ENCODE assay signal across 31 mouse cellular contexts in genomic region chr2:163079041-163079440, GRCm38 (mm10). TPM values are rescaled to one million over a fixed set of nuclear protein-coding genes. Genes with fewer than 3 reads are reported as not detected.
DNase-seq lines count a peak whose midpoint lies in the region; ATAC-seq and TF ChIP-seq lines count a peak whose summit lies in the region.
"Had no signal": no experiment of that assay in that cellular context is flagged by ENCODE, and none has a peak within 500 bp of the region (broad histone marks: within the 10 kb centered on the region; RNA-seq: fewer than 3 reads in every experiment).

No protein-coding gene starts in this region.

- no peaks in the 10 kb centered on the region for H3K4me1 ChIP-seq in kidney, adult 2 months (ENCODE audit: control insufficient read depth, insufficient read depth, low read length)
- H3K4me1 ChIP-seq in kidney, embryonic 16.5 days (ENCODE audit: insufficient read depth, low read length): no peaks in the 10 kb centered on the region
- peaks cover 8% of the 10 kb centered on the region for H3K4me1 ChIP-seq in ES-Bruce4 (ENCODE audit: control insufficient read depth, insufficient read depth, low read length)
- H3K4me1 ChIP-seq in forebrain, embryonic 12.5 days: no peaks in the 10 kb centered on the region
- H3K4me1 ChIP-seq: embryonic facial prominence, embryonic 12.5 days; embryonic facial prominence, embryonic 15.5 days; forebrain, embryonic 15.5 days; heart, embryonic 15.5 days had no signal

- H3K4me3 ChIP-seq in kidney, adult 2 months (ENCODE audit: insufficient read depth, low read depth, low read length): no peak overlapping the region
- H3K4me3 ChIP-seq in kidney, embryonic 16.5 days (ENCODE audit: low read length): no peak overlapping the region
- H3K4me3 ChIP-seq in ES-Bruce4 (ENCODE audit: low read depth, low read length): no peak overlapping the region
- no peak overlapping the region for H3K4me3 ChIP-seq in forebrain, embryonic 12.5 days (replicated peaks)
- H3K4me3 ChIP-seq: embryonic facial prominence, embryonic 12.5 days; embryonic facial prominence, embryonic 15.5 days; forebrain, embryonic 15.5 days; heart, embryonic 12.5 days; heart, embryonic 15.5 days had no signal

- TF ChIP-seq CTCF in kidney, adult 2 months (conservative IDR thresholded peaks at IDR 0.05; ENCODE audit: insufficient read depth, insufficient read length, low read depth, low read length): no peak
- no peak for TF ChIP-seq CTCF in ES-Bruce4 (IDR thresholded peaks at IDR 0.05; ENCODE audit: low read depth, low read length)

- no peak overlapping the region for H3K27ac ChIP-seq in kidney, adult 2 months (ENCODE audit: insufficient read depth, low read depth, low read length)
- no peak overlapping the region for H3K27ac ChIP-seq in kidney, embryonic 16.5 days (ENCODE audit: low read length)
- peak overlapping the region; percentile 29 for H3K27ac ChIP-seq in ES-Bruce4 (ENCODE audit: insufficient read depth, low read length)
- no peak overlapping the region for H3K27ac ChIP-seq in forebrain, embryonic 12.5 days
- H3K27ac ChIP-seq: embryonic facial prominence, embryonic 12.5 days; embryonic facial prominence, embryonic 15.5 days; forebrain, embryonic 15.5 days; heart, embryonic 15.5 days; hindbrain, embryonic 14.5 days; hindbrain, postnatal 0 days had no signal

- peak; percentile 54 for DNase-seq in kidney, adult 2 months
- DNase-seq in kidney, postnatal 36 days: peak; percentile 29 to 38
- DNase-seq in kidney, postnatal 25 days: no peak
- no peak for DNase-seq in left cerebral cortex, postnatal 14 days (ENCODE audit: low spot score in 2 of 2)
- DNase-seq: adrenal gland, adult 2 months; adrenal gland, postnatal 14 days; B cell, adult 2 months; cerebellum, adult 11 months; cerebellum, adult 2 months; cerebellum, adult 9-11 months; cerebellum, postnatal 25 days; gastrocnemius, postnatal 25 days; heart, adult 18-20 months; heart, postnatal 14 days; heart, postnatal 4 days had no signal

- TF ChIP-seq EP300 in ES-Bruce4 (IDR thresholded peaks at IDR 0.05; ENCODE audit: insufficient read depth, low read depth, low read length): no peak

- intact Hi-C loops in left cerebral cortex, postnatal 14 days (cut with DNase I): no loop called here

- no peaks in the 10 kb centered on the region for H3K27me3 ChIP-seq in kidney, adult 2 months (replicated peaks; ENCODE audit: control insufficient read depth, insufficient read depth, low read length)
- no peaks in the 10 kb centered on the region for H3K27me3 ChIP-seq in kidney, embryonic 16.5 days (ENCODE audit: insufficient read depth, low read length)
- no peaks in the 10 kb centered on the region for H3K27me3 ChIP-seq in ES-Bruce4 (ENCODE audit: control insufficient read depth, insufficient read depth, low read length, poor library complexity, severe bottlenecking)
- no peaks in the 10 kb centered on the region for H3K27me3 ChIP-seq in forebrain, embryonic 12.5 days
- H3K27me3 ChIP-seq: CH12.LX; embryonic facial prominence, embryonic 12.5 days; embryonic facial prominence, embryonic 15.5 days; forebrain, embryonic 15.5 days; heart, embryonic 12.5 days; heart, embryonic 15.5 days had no signal

- ATAC-seq in kidney, embryonic 16.5 days (ENCODE audit: low FRiP score, low TSS enrichment): no peak
- no peak for ATAC-seq in forebrain, embryonic 12.5 days (ENCODE audit: low FRiP score)
- ATAC-seq: forebrain, embryonic 15.5 days; hindbrain, postnatal 0 days had no signal

- no peak overlapping the region for H3K4me2 ChIP-seq in kidney, embryonic 16.5 days (replicated peaks; ENCODE audit: low read depth, low read length)
- no peak overlapping the region for H3K4me2 ChIP-seq in forebrain, embryonic 12.5 days
- H3K4me2 ChIP-seq: embryonic facial prominence, embryonic 12.5 days; embryonic facial prominence, embryonic 15.5 days; forebrain, embryonic 15.5 days; heart, embryonic 12.5 days; heart, embryonic 15.5 days; hindbrain, embryonic 14.5 days had no signal

- H3K9ac ChIP-seq in kidney, embryonic 16.5 days (replicated peaks; ENCODE audit: low read length): no peak overlapping the region
- no peak overlapping the region for H3K9ac ChIP-seq in ES-Bruce4 (ENCODE audit: low read depth, poor library complexity, severe bottlenecking)
- no peak overlapping the region for H3K9ac ChIP-seq in forebrain, embryonic 12.5 days
- H3K9ac ChIP-seq: embryonic facial prominence, embryonic 12.5 days; embryonic facial prominence, embryonic 15.5 days; forebrain, embryonic 15.5 days; heart, embryonic 12.5 days; heart, embryonic 15.5 days; hindbrain, embryonic 14.5 days had no signal

- TF ChIP-seq POLR2A in kidney, adult 2 months (IDR thresholded peaks at IDR 0.05; ENCODE audit: low read depth, low read length): no peak
- no peak for TF ChIP-seq POLR2A in ES-Bruce4 (IDR thresholded peaks at IDR 0.05; ENCODE audit: insufficient read depth, low read length)

- WGBS in kidney, adult 2 months: 60% methylated on average over 4 of the region's 4 CpGs
- WGBS in kidney, embryonic 16.5 days: 90% methylated on average over 4 of the region's 4 CpGs
- WGBS in forebrain, embryonic 12.5 days: 96% methylated on average over 4 of the region's 4 CpGs

- no peaks in the 10 kb centered on the region for H3K9me3 ChIP-seq in kidney, embryonic 16.5 days (ENCODE audit: low read length)
- H3K9me3 ChIP-seq in ES-Bruce4 (replicated peaks; ENCODE audit: control insufficient read depth, insufficient read depth, low read length, poor library complexity, severe bottlenecking): 0 out of 2 replicates have a peak, but pooled peaks cover 3% of the 10 kb centered on the region
- H3K9me3 ChIP-seq in forebrain, embryonic 12.5 days: no peaks in the 10 kb centered on the region
- H3K9me3 ChIP-seq: embryonic facial prominence, embryonic 12.5 days; embryonic facial prominence, embryonic 15.5 days; forebrain, embryonic 15.5 days; G1E; heart, embryonic 12.5 days; heart, embryonic 15.5 days had no signal

- no peaks in the 10 kb centered on the region for H3K36me3 ChIP-seq in kidney, adult 2 months (ENCODE audit: control insufficient read depth, insufficient read depth, low read length)
- peaks cover 26% of the 10 kb centered on the region for H3K36me3 ChIP-seq in kidney, embryonic 16.5 days (ENCODE audit: insufficient read depth, low read length)
- H3K36me3 ChIP-seq in ES-Bruce4 (ENCODE audit: control insufficient read depth, insufficient read depth, low read length, poor library complexity, severe bottlenecking): peaks cover 90% of the 10 kb centered on the region
- H3K36me3 ChIP-seq in forebrain, embryonic 12.5 days (replicated peaks): peaks cover 61% of the 10 kb centered on the region
- H3K36me3 ChIP-seq: forebrain, embryonic 15.5 days had no signal

RNA-seq across cellular contexts. Expression of gene Gtsf1l, which starts 8.6 kb away (rescaled TPM):
- 0.12 TPM in 1 of 2 replicates, not detected in the other for polyA plus RNA-seq in kidney, adult 2 months (2012; rRNA removed)
- not detected in 2 replicates for polyA plus RNA-seq in kidney, embryonic 16.5 days (2015; fragmentation: Nextera tagmentation; extraction: Ambion mirVana)
- 34.9 and 36.3 TPM in 2 replicates for polyA plus RNA-seq in ES-Bruce4 (2011; ENCODE audit: insufficient read depth, insufficient read length, low read depth, missing spikeins)
- total RNA-seq in left cerebral cortex, postnatal 14 days (2021): not detected
- not detected in 2 replicates for polyA plus RNA-seq in forebrain, embryonic 12.5 days (2016; fragmentation: Nextera tagmentation; extraction: Ambion mirVana)
- total RNA-seq: adrenal gland, adult 2 months; adrenal gland, postnatal 14 days; adrenal gland, postnatal 4 days; CH12.LX; common myeloid progenitor, adult 5-6 weeks; gastrocnemius, adult 8-10 months; gastrocnemius, postnatal 25 days; heart, adult 18-20 months; heart, postnatal 14 days; heart, postnatal 4 days; hindbrain, postnatal 0 days had no signal
- polyA plus RNA-seq: adrenal gland, adult 2 months; cerebellum, adult 2 months; embryonic facial prominence, embryonic 12.5 days; forebrain, embryonic 11.5 days; forebrain, embryonic 15.5 days; G1E; heart, embryonic 12.5 days; heart, embryonic 15.5 days; hindbrain, postnatal 0 days had no signal

RNA-seq across cellular contexts. Expression of gene Mybl2, which starts 24.6 kb away (rescaled TPM):
- polyA plus RNA-seq in kidney, adult 2 months (2012; rRNA removed): 1.3 and 1.4 TPM in 2 replicates
- polyA plus RNA-seq in kidney, embryonic 16.5 days (2015; fragmentation: Nextera tagmentation; extraction: Ambion mirVana): 23.7 and 27.0 TPM in 2 replicates
- 471 and 519 TPM in 2 replicates for polyA plus RNA-seq in ES-Bruce4 (2011; ENCODE audit: insufficient read depth, insufficient read length, low read depth, missing spikeins)
- 1 to 10 TPM; 2.0 to 2.4 TPM for total RNA-seq in left cerebral cortex, postnatal 14 days (2021)
- 41.5 and 44.1 TPM in 2 replicates for polyA plus RNA-seq in forebrain, embryonic 12.5 days (2016; fragmentation: Nextera tagmentation; extraction: Ambion mirVana)

Comparison
In these comparisons a context has a peak if more than half of its experiments do, and no peak if none do; other contexts are left out.
1. DNase-seq: peak in kidney, adult 2 months (single experiment) and kidney, postnatal 36 days (2 of 2); none in kidney, postnatal 25 days (0 of 2) and left cerebral cortex, postnatal 14 days (0 of 2).
2. RNA of gene Gtsf1l, which starts 8.6 kb away (polyA plus RNA-seq): 34.9 to 36.3 TPM in ES-Bruce4; 0.12 TPM in kidney, adult 2 months, not detected in kidney, embryonic 16.5 days and not detected in forebrain, embryonic 12.5 days; every median in the first group is over 10 times any median in the second.
3. RNA of gene Mybl2, which starts 24.6 kb away (polyA plus RNA-seq): 471 to 519 TPM in ES-Bruce4; 41.5 to 44.1 TPM in forebrain, embryonic 12.5 days, 23.7 to 27.0 TPM in kidney, embryonic 16.5 days and 1.3 to 1.4 TPM in kidney, adult 2 months; every median in the first group is over 10 times any median in the second.